Mouse (Mus musculus) CH12.LX (cell line): Measurements from ENCODE around the gene Gm21973. TPM values are rescaled to one million over a fixed set of nuclear protein-coding genes. Genes with fewer than 3 reads are reported as not detected.

Experiments used
- DNase-seq: peaks from one replicate; pipeline ENCODE4 v3.0.0-alpha.2; 2013; ENCODE audit errors: extremely low read depth
- H3K27ac ChIP-seq: 2 replicates; pipeline ENCODE4 v1.5.1; 2012; ENCODE audit warnings: low read depth, mild to moderate bottlenecking, control low read depth, moderate library complexity; ENCODE audit not compliant: insufficient read depth
- H3K27me3 ChIP-seq: replicated peaks from 2 replicates; pipeline ENCODE3; 2012; ENCODE audit warnings: inconsistent platforms
- H3K36me3 ChIP-seq, 2 experiments: replicated peaks in 1 of 2; 2 replicates each; pipeline versions ENCODE3 to v1.6.1; 2012; ENCODE audit warnings: inconsistent platforms in 1 of 2, low read length in 1 of 2, mild to moderate bottlenecking in 1 of 2, mixed read lengths in 1 of 2, moderate library complexity in 1 of 2; ENCODE audit not compliant: control insufficient read depth in 1 of 2, insufficient read depth in 1 of 2
- H3K4me1 ChIP-seq, 2 experiments: 2 replicates each; pipeline ENCODE4 v1.6.1; 2012; ENCODE audit warnings: inconsistent platforms in 1 of 2, moderate library complexity in 1 of 2; ENCODE audit not compliant: insufficient read depth in 2 of 2, control insufficient read depth in 1 of 2
- H3K4me2 ChIP-seq: 2 replicates; pipeline ENCODE4 v1.6.1; 2012; ENCODE audit warnings: low read depth, mild to moderate bottlenecking, control low read depth; ENCODE audit not compliant: poor library complexity, insufficient read depth, severe bottlenecking
- H3K4me3 ChIP-seq, 3 experiments: fragments of 150-350 bp in 1 of 3; sonication (generic) in 1 of 3; replicated peaks in 1 of 3; 2 replicates each; pipeline versions ENCODE3 to v1.5.1; 2011 to 2012; ENCODE audit warnings: low read depth in 2 of 3, low read length in 2 of 3, mild to moderate bottlenecking in 2 of 3, moderate library complexity in 2 of 3, control low read depth in 1 of 3, improper control_type of control experiment in 1 of 3, inconsistent platforms in 1 of 3, mixed read lengths in 1 of 3; ENCODE audit not compliant: poor library complexity in 1 of 3
- H3K79me2 ChIP-seq: replicated peaks from 2 replicates; pipeline ENCODE4 v1.6.1; 2012; ENCODE audit warnings: mild to moderate bottlenecking, moderate library complexity; ENCODE audit not compliant: control insufficient read depth, poor library complexity, insufficient read depth, severe bottlenecking; ENCODE audit errors: extremely low read depth
- H3K9ac ChIP-seq: 2 replicates; pipeline ENCODE4 v1.6.1; 2012; ENCODE audit warnings: low read depth, mild to moderate bottlenecking, control low read depth, moderate library complexity; ENCODE audit not compliant: insufficient read depth
- H3K9me3 ChIP-seq: replicated peaks from 2 replicates; pipeline ENCODE3; 2012; ENCODE audit warnings: low read length, inconsistent platforms, mixed read lengths
- ELF1 ChIP-seq: IDR thresholded peaks from 2 replicates; pipeline ENCODE4 v1.6.1; 2014; ENCODE audit warnings: low read depth, mild to moderate bottlenecking, inconsistent platforms, low read length, improper control_type of control experiment
- ETS1 ChIP-seq: conservative IDR thresholded peaks from 2 replicates; pipeline ENCODE4 v1.6.1; 2012; ENCODE audit warnings: low read depth, mild to moderate bottlenecking, inconsistent platforms, low read length, improper control_type of control experiment, moderate library complexity
- JUND ChIP-seq: conservative IDR thresholded peaks from 2 replicates; pipeline ENCODE4 v1.6.1; 2011; ENCODE audit warnings: low read depth, low read length, improper control_type of control experiment
- MAX ChIP-seq: IDR thresholded peaks from 2 replicates; pipeline ENCODE4 v1.6.1; 2011; ENCODE audit warnings: low read length, improper control_type of control experiment
- ZNF384 ChIP-seq: IDR thresholded peaks from 2 replicates; pipeline ENCODE4 v1.6.1; 2012; ENCODE audit warnings: low read depth, low read length, improper control_type of control experiment, inconsistent platforms
- dilution Hi-C: fragments of 300-500 bp; cut with MboI; formaldehyde crosslinking; loops from 2 replicates; pipeline ENCODE4 v1.14.3; 2020; ENCODE audit warnings: low sequenced_read_pairs; ENCODE audit not compliant: extremely low pct_unique_long_range_greater_than_20kb, extremely low pct_ligation_motif_present
- in situ Hi-C: fragments of 300-500 bp; cut with MboI; formaldehyde crosslinking; loops from 3 replicates; pipeline ENCODE4 v1.14.3; 2019; ENCODE audit warnings: low sequenced_read_pairs, low pct_ligation_motif_present, low pct_unique_long_range_greater_than_20kb, mixed read lengths
- polyA plus RNA-seq: library from polyadenylated mRNA; unstranded; fragments of >175 nt; gene quantifications from 2 replicates; pipeline ENCODE4 v1.2.1, GENCODE M21; 2012; ENCODE audit warnings: low read depth; ENCODE audit not compliant: insufficient read length
- total RNA-seq, 2 experiments: library from RNA; depleted of rRNA; stranded (reverse); fragments of 300-350 nt in 1 of 2; fragments of >200 nt in 1 of 2; gene quantifications; 2 replicates each; pipeline ENCODE4 v1.2.3; 2012 to 2014

Gene Gm21973
- total and polyA plus RNA-seq, 3 experiments = not detected

GRCm38 (mm10) chr15:10421785-10422144, 96.6 kb downstream of the Gm21973 start:
- Histone ChIP-seq H3K9ac (no peak overlapping the region), H3K36me3 (no peaks in the 10 kb centered on the region), H3K79me2 (no peaks in the 10 kb centered on the region), H3K27me3 (no peaks in the 10 kb centered on the region), H3K4me2 (no peak overlapping the region), H3K27ac (no peak overlapping the region), H3K9me3 (no peaks in the 10 kb centered on the region), H3K4me1 (peaks cover 8 to 26% of the 10 kb centered on the region in 2 experiments; a peak in 3 of 4 replicates), H3K4me3 (no peak overlapping the region)
- no peak for TF ChIP-seq ETS1
- no peak for TF ChIP-seq JUND
- no peak for TF ChIP-seq ELF1
- no peak for TF ChIP-seq ZNF384
- TF ChIP-seq MAX = no peak
- dilution Hi-C loops = no loop called here
- in situ Hi-C loops = no loop called here
- no peak for DNase-seq

Other genes with a start within 250 kb of the Gm21973 start
- gene Prlr, start 148.1 kb upstream of the Gm21973 start, total RNA-seq (2012; rRNA removed) = 0.04 TPM in 1 of 2 replicates, not detected in the other
- not detected in 2 replicates for gene Prlr, start 148.1 kb upstream of the Gm21973 start, total RNA-seq (2014; rRNA removed)
- gene Prlr, start 148.1 kb upstream of the Gm21973 start, polyA plus RNA-seq = not detected in 2 replicates
- not detected in 2 replicates for gene Agxt2, start 33.2 kb downstream of the Gm21973 start, total RNA-seq (2012; rRNA removed)
- gene Agxt2, start 33.2 kb downstream of the Gm21973 start, total RNA-seq (2014; rRNA removed) = 0.16 TPM in 1 of 2 replicates, not detected in the other
- 0.14 TPM in 1 of 2 replicates, not detected in the other for gene Agxt2, start 33.2 kb downstream of the Gm21973 start, polyA plus RNA-seq
- 21.6 and 24.4 TPM in 2 replicates for gene Dnajc21, start 145.1 kb downstream of the Gm21973 start, total RNA-seq (2012; rRNA removed)
- 27.6 and 28.4 TPM in 2 replicates for gene Dnajc21, start 145.1 kb downstream of the Gm21973 start, total RNA-seq (2014; rRNA removed)
- 63.2 and 67.7 TPM in 2 replicates for gene Dnajc21, start 145.1 kb downstream of the Gm21973 start, polyA plus RNA-seq
- 25.3 and 36.8 TPM in 2 replicates for gene Brix1, start 160.6 kb downstream of the Gm21973 start, total RNA-seq (2012; rRNA removed)
- 93.4 and 118 TPM in 2 replicates for gene Brix1, start 160.6 kb downstream of the Gm21973 start, total RNA-seq (2014; rRNA removed)
- 354 and 355 TPM in 2 replicates for gene Brix1, start 160.6 kb downstream of the Gm21973 start, polyA plus RNA-seq
- gene Rad1, start 160.6 kb downstream of the Gm21973 start, total RNA-seq (2012; rRNA removed) = 37.6 and 43.3 TPM in 2 replicates
- 81.7 and 92.8 TPM in 2 replicates for gene Rad1, start 160.6 kb downstream of the Gm21973 start, total RNA-seq (2014; rRNA removed)
- 34.0 and 34.7 TPM in 2 replicates for gene Rad1, start 160.6 kb downstream of the Gm21973 start, polyA plus RNA-seq
- gene Ttc23l, start 233.3 kb downstream of the Gm21973 start, total RNA-seq (2012; rRNA removed) = not detected in 2 replicates
- gene Ttc23l, start 233.3 kb downstream of the Gm21973 start, total RNA-seq (2014; rRNA removed) = 0.15 TPM in 1 of 2 replicates, not detected in the other
- gene Ttc23l, start 233.3 kb downstream of the Gm21973 start, polyA plus RNA-seq = 0.16 and 0.31 TPM in 2 replicates